Mouse (Mus musculus): Measurements from ENCODE around the gene Zfp768.

DNA sequence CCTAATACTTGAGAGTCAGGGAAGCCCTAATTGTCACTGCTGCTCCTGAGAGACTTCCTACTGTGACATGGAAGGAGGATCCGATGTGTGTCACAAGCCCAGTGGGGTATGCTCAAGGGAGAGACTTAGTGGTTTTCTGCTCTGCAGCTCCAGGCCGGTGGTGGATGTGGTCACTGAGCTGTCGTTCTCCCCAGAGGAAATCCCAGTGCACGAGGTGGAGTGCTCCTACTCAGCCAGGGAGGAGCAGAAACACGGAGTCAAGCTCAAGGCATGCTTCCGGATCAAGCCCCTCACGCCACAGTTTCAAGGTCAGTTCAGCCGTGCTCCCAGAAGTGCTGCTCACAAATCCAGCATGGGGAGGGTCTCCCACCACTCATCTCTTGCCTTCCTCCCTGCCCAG, 31.5 kb downstream of the Zfp768 start:
- no peak for TF ChIP-seq CTCF (IDR thresholded peaks at IDR 0.05; ENCODE audit: borderline replicate concordance, insufficient read depth, low read depth, low read length)
- no peak for TF ChIP-seq POLR2A (IDR thresholded peaks at IDR 0.05; ENCODE audit: borderline replicate concordance, insufficient read depth, low read length)
